Mouse (Mus musculus) embryonic facial prominence, embryonic 14.5 days (tissue): Measurements from ENCODE around the gene Ptbp1. TPM values are rescaled to one million over a fixed set of nuclear protein-coding genes. Genes with fewer than 3 reads are reported as not detected.
"Not testable (repeated sequence)": the region's sequence is repeated elsewhere in the genome, so short reads cannot be mapped to it uniquely, and the experiment has no call there.

Experiments used
- ATAC-seq: fragments of 200-750 bp; cut with Nextera tagmentation; 2 replicates; pipeline ENCODE4 v1.8.0; 2017; ENCODE audit warnings: low read depth, moderate number of reproducible peaks, moderate TSS enrichment
- DNase-seq: peaks from one replicate; pipeline ENCODE4 v3.0.0-alpha.2; 2015; ENCODE audit warnings: low spot score
- H3K27ac ChIP-seq: fragments of 300-500 bp; sonication (generic); replicated peaks from 2 replicates; pipeline ENCODE4 v1.5.1; 2014; ENCODE audit warnings: low read depth, mild to moderate bottlenecking, low read length, moderate library complexity
- H3K27me3 ChIP-seq: fragments of 300-500 bp; sonication (generic); replicated peaks from 2 replicates; pipeline ENCODE4 v1.6.1; 2014; ENCODE audit warnings: low read length; ENCODE audit not compliant: control insufficient read depth, insufficient read depth
- H3K36me3 ChIP-seq: fragments of 300-500 bp; sonication (generic); 2 replicates; pipeline ENCODE4 v1.6.1; 2014; ENCODE audit warnings: low read length, mixed read lengths; ENCODE audit not compliant: control insufficient read depth, insufficient read depth
- H3K4me1 ChIP-seq: fragments of 300-500 bp; sonication (generic); 2 replicates; pipeline ENCODE4 v1.6.1; 2014; ENCODE audit warnings: antibody characterized with exemption, low read length; ENCODE audit not compliant: control insufficient read depth, insufficient read depth
- H3K4me2 ChIP-seq: fragments of 300-500 bp; sonication (generic); 2 replicates; pipeline ENCODE4 v1.6.1; 2014; ENCODE audit warnings: low read depth, mild to moderate bottlenecking, low read length, moderate library complexity, mixed read lengths
- H3K4me3 ChIP-seq: fragments of 300-500 bp; sonication (generic); 2 replicates; pipeline ENCODE4 v1.5.1; 2014; ENCODE audit warnings: low read depth, mild to moderate bottlenecking, low read length
- H3K9ac ChIP-seq: fragments of 300-500 bp; sonication (generic); 2 replicates; pipeline ENCODE4 v1.6.1; 2014; ENCODE audit warnings: low read depth, mild to moderate bottlenecking, low read length, moderate library complexity, mixed read lengths
- H3K9me3 ChIP-seq: fragments of 300-500 bp; sonication (generic); 2 replicates; pipeline ENCODE4 v1.6.1; 2016; ENCODE audit warnings: low read length; ENCODE audit not compliant: control insufficient read depth
- WGBS: fragments of 180-500 bp; shearing (Covaris S2); extraction: QIAGEN DNeasy Blood & Tissue Kit; methylation state at CpG from one replicate; pipeline ENCODE4 v1.1.7; 2014; 5-methylcytosine and 5-hydroxymethylcytosine counted together
- polyA plus RNA-seq: library from polyadenylated mRNA; unstranded; fragments of >200 nt; fragmentation: Nextera tagmentation; extraction: Ambion mirVana; gene quantifications from 2 replicates; pipeline ENCODE4 v1.2.1, GENCODE M21; 2014

Gene Ptbp1
- polyA plus RNA-seq, 1 experiment from 2014 or later = 198 TPM

- Histone ChIP-seq H3K4me1 (no peaks in the 10 kb centered on the region), H3K4me2 (no peak overlapping the region), H3K27me3 (no peaks in the 10 kb centered on the region), H3K4me3 (no peak overlapping the region), H3K36me3 (no peaks in the 10 kb centered on the region), H3K9ac (no peak overlapping the region), H3K27ac (no peak overlapping the region), H3K9me3 (no peaks in the 10 kb centered on the region)
- DNase-seq (no peak), ATAC-seq (no peak)
- 71% methylated on average over 2 of the region's 2 CpGs for WGBS
Measured at GRCm38 (mm10) chr10:79889386-79889785, 35.2 kb downstream of the Ptbp1 start.

GRCm38 (mm10) chr10:79890670-79891069 is 36.4 kb downstream of the Ptbp1 start, which contains the start of gene Cfd:
Gene Cfd, plus strand, starts transcription at chr10:79890853.
- WGBS = 31% methylated on average over 5 of the region's 5 CpGs
- H3K9ac ChIP-seq = no peak within 1 kb of the TSS

GRCm38 (mm10) chr10:79892451-79893118 is 38.4 kb downstream of the Ptbp1 start:
- not testable (repeated sequence) for H3K4me2 ChIP-seq, H3K27ac ChIP-seq, H3K4me1 ChIP-seq, H3K9ac ChIP-seq, H3K9me3 ChIP-seq, H3K4me3 ChIP-seq, H3K27me3 ChIP-seq
- H3K36me3 ChIP-seq = peaks cover 27% of the 10 kb centered on the region
- 42% methylated on average over 22 of the region's 22 CpGs for WGBS
- ATAC-seq = 0 out of 2 replicates have a peak, but pooled peaks have one; percentile 28
- peak; percentile 63 for DNase-seq

More at GRCm38 (mm10) chr10:79890670-79891069, 36.4 kb downstream of the Ptbp1 start, which contains the start of gene Cfd:
- H3K4me1 ChIP-seq = no peaks in the 10 kb centered on the region
- no peak for DNase-seq
- peaks cover 8% of the 10 kb centered on the region for H3K36me3 ChIP-seq
- no peak for ATAC-seq
- H3K4me3 ChIP-seq = no peak within 1 kb of the TSS
- no peaks in the 10 kb centered on the region for H3K9me3 ChIP-seq
- no peak within 1 kb of the TSS for H3K27ac ChIP-seq
- H3K27me3 ChIP-seq = no peaks in the 10 kb centered on the region
- H3K4me2 ChIP-seq = no peak within 1 kb of the TSS

- H3K9me3 ChIP-seq = no peaks in the 10 kb centered on the region
- no peak overlapping the region for H3K4me2 ChIP-seq
- H3K9ac ChIP-seq = no peak overlapping the region
- no peaks in the 10 kb centered on the region for H3K4me1 ChIP-seq
- no peak for DNase-seq
- H3K4me3 ChIP-seq = no peak overlapping the region
- peaks cover 49% of the 10 kb centered on the region for H3K36me3 ChIP-seq
- ATAC-seq = no peak
- H3K27me3 ChIP-seq = no peaks in the 10 kb centered on the region
- WGBS = 94% methylated on average over 9 of the region's 16 CpGs
- no peak overlapping the region for H3K27ac ChIP-seq
Measured at GRCm38 (mm10) chr10:79896306-79896705, 42.1 kb downstream of the Ptbp1 start.

GRCm38 (mm10) chr10:79896814-79897213 is 42.6 kb downstream of the Ptbp1 start:
- Histone ChIP-seq H3K9me3 (no peaks in the 10 kb centered on the region), H3K27me3 (no peaks in the 10 kb centered on the region), H3K27ac (no peak overlapping the region), H3K36me3 (peaks cover 52% of the 10 kb centered on the region), H3K4me1 (no peaks in the 10 kb centered on the region), H3K4me3 (no peak overlapping the region), H3K4me2 (no peak overlapping the region), H3K9ac (no peak overlapping the region)
- DNase-seq (no peak), ATAC-seq (no peak)
- WGBS = 84% methylated on average over 13 of the region's 13 CpGs

GRCm38 (mm10) chr10:79897316-79898245 is 43.4 kb downstream of the Ptbp1 start:
- H3K27me3 ChIP-seq = no peaks in the 10 kb centered on the region
- H3K36me3 ChIP-seq = peaks cover 60% of the 10 kb centered on the region
- no peaks in the 10 kb centered on the region for H3K9me3 ChIP-seq
- no peak overlapping the region for H3K9ac ChIP-seq
- no peak overlapping the region for H3K4me2 ChIP-seq
- ATAC-seq = no peak
- H3K27ac ChIP-seq = no peak overlapping the region
- no peaks in the 10 kb centered on the region for H3K4me1 ChIP-seq
- WGBS = 51% methylated on average over 19 of the region's 20 CpGs
- DNase-seq = no peak
- no peak overlapping the region for H3K4me3 ChIP-seq

GRCm38 (mm10) chr10:79900951-79901410 is 46.8 kb downstream of the Ptbp1 start:
- ATAC-seq (peak; percentile 63), DNase-seq (peak; percentile 62)
- WGBS = 35% methylated on average over 2 of the region's 2 CpGs
- no peak overlapping the region for H3K4me3 ChIP-seq
- no peaks in the 10 kb centered on the region for H3K4me1 ChIP-seq
- H3K27ac ChIP-seq = no peak overlapping the region
- H3K4me2 ChIP-seq = no peak overlapping the region
- H3K27me3 ChIP-seq = no peaks in the 10 kb centered on the region
- H3K36me3 ChIP-seq = peaks cover 73% of the 10 kb centered on the region
- no peak overlapping the region for H3K9ac ChIP-seq
- no peaks in the 10 kb centered on the region for H3K9me3 ChIP-seq

GRCm38 (mm10) chr10:79906712-79907111 is 52.5 kb downstream of the Ptbp1 start:
- H3K9me3 ChIP-seq = no peaks in the 10 kb centered on the region
- 92% methylated on average over 9 of the region's 9 CpGs for WGBS
- DNase-seq (no peak), ATAC-seq (no peak)
- no peak overlapping the region for H3K27ac ChIP-seq
- H3K4me1 ChIP-seq = no peaks in the 10 kb centered on the region
- no peak overlapping the region for H3K4me3 ChIP-seq
- no peak overlapping the region for H3K9ac ChIP-seq
- H3K27me3 ChIP-seq = no peaks in the 10 kb centered on the region
- no peak overlapping the region for H3K4me2 ChIP-seq
- H3K36me3 ChIP-seq = peaks cover 58% of the 10 kb centered on the region
